Mouse (Mus musculus) heart, embryonic 11.5 days (tissue): ENCODE data around the gene Sdhb. TPM values are rescaled to one million over a fixed set of nuclear protein-coding genes. Genes with fewer than 3 reads are reported as not detected.

ENCODE experiments used
- ATAC-seq: fragments of 200-750 bp; cut with Nextera tagmentation; replicated peaks from 2 replicates; pipeline ENCODE4 v1.8.0; 2017; ENCODE audit warnings: moderate library complexity; ENCODE audit not compliant: insufficient number of reproducible peaks, low FRiP score, low TSS enrichment
- H3K27ac ChIP-seq: fragments of 300-500 bp; sonication (generic); 2 replicates; pipeline ENCODE4 v1.5.1; 2014; ENCODE audit warnings: mild to moderate bottlenecking, low read depth, low read length
- H3K27me3 ChIP-seq: fragments of 300-500 bp; sonication (generic); 2 replicates; pipeline ENCODE4 v1.6.1; 2014; ENCODE audit warnings: mild to moderate bottlenecking, low read length, mixed read lengths; ENCODE audit not compliant: control insufficient read depth, insufficient read depth
- H3K36me3 ChIP-seq: fragments of 300-500 bp; sonication (generic); 2 replicates; pipeline ENCODE4 v1.6.1; 2014; ENCODE audit warnings: mild to moderate bottlenecking, low read length, moderate library complexity, mixed read lengths; ENCODE audit not compliant: control insufficient read depth, insufficient read depth
- H3K4me1 ChIP-seq: fragments of 300-500 bp; sonication (generic); 2 replicates; pipeline ENCODE4 v1.6.1; 2014; ENCODE audit warnings: low read length; ENCODE audit not compliant: control insufficient read depth, insufficient read depth
- H3K4me2 ChIP-seq: fragments of 300-500 bp; sonication (generic); 2 replicates; pipeline ENCODE4 v1.6.1; 2014; ENCODE audit warnings: mild to moderate bottlenecking, moderate library complexity
- H3K4me3 ChIP-seq: fragments of 300-500 bp; sonication (generic); 2 replicates; pipeline ENCODE4 v1.5.1; 2014; ENCODE audit warnings: low read depth, low read length
- H3K9ac ChIP-seq: fragments of 300-500 bp; sonication (generic); 2 replicates; pipeline ENCODE4 v1.6.1; 2014; ENCODE audit warnings: mild to moderate bottlenecking, low read depth, low read length, moderate library complexity
- H3K9me3 ChIP-seq: fragments of 300-500 bp; sonication (generic); replicated peaks from 2 replicates; pipeline ENCODE4 v1.6.1; 2016; ENCODE audit warnings: low read length; ENCODE audit not compliant: control insufficient read depth
- WGBS: fragments of 180-500 bp; shearing (Covaris S2); extraction: QIAGEN DNeasy Blood & Tissue Kit; methylation state at CpG from one replicate; pipeline ENCODE4 v1.1.7; 2014; ENCODE audit not compliant: insufficient replicate concordance; 5-methylcytosine and 5-hydroxymethylcytosine counted together
- polyA plus RNA-seq: library from polyadenylated mRNA; unstranded; fragments of >200 nt; fragmentation: Nextera tagmentation; extraction: Ambion mirVana; gene quantifications from 2 replicates; pipeline ENCODE4 v1.2.1, GENCODE M21; 2014

The Sdhb gene
- polyA plus RNA-seq, 1 experiment from 2014 or later, result 778 TPM

DNA sequence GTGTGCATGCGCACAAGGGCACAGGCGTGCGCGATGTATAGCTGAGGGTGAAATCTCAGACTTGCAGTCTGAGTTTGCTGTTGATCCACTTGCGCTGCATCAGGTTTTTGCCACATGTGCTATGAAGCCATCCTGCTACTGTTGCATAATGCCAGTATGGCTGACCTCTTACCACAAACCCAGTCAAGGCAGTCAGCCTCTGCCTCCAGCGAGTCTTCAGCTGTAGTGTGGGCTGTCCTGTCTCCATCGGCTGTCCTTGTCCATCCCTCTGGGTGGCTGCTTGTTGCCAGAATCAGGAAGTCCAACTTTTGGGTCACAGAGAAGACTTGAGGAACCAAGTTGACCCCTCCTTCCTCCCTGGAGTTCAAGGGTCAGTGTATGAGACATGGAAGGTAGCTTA lies 14.4 kb downstream of the Sdhb start:
- H3K4me3 ChIP-seq, result no peak overlapping the region
- H3K36me3 ChIP-seq, result peaks cover 73% of the 10 kb centered on the region
- H3K27ac ChIP-seq, result no peak overlapping the region
- no peaks in the 10 kb centered on the region for H3K9me3 ChIP-seq
- ATAC-seq, result no peak
- WGBS, result 94% methylated on average over 7 of the region's 7 CpGs
- H3K4me1 ChIP-seq, result no peaks in the 10 kb centered on the region
- no peaks in the 10 kb centered on the region for H3K27me3 ChIP-seq
- H3K9ac ChIP-seq, result no peak overlapping the region
- no peak overlapping the region for H3K4me2 ChIP-seq

DNA sequence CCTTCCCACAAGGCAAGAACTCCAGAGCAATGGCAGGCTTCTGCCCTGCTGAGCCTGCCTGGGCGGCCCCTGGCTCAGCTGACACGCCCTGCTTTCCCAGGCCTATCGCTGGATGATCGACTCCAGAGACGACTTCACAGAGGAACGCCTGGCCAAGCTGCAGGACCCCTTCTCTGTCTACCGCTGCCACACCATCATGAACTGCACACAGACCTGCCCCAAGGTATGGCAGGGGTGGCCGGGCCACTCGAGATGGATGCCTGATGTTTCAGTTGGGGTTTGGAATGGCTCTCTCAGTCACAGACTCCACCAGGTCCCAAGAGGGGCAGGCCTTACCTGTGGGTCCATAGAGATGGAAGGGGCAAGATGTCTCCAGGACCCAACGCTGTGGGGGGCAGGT lies 16.3 kb downstream of the Sdhb start:
- Histone ChIP-seq H3K9me3 (0 out of 2 replicates have a peak, but pooled peaks cover 3% of the 10 kb centered on the region), H3K27me3 (no peaks in the 10 kb centered on the region), H3K4me2 (no peak overlapping the region), H3K4me1 (no peaks in the 10 kb centered on the region), H3K36me3 (peaks cover 64% of the 10 kb centered on the region), H3K4me3 (no peak overlapping the region), H3K9ac (no peak overlapping the region), H3K27ac (no peak overlapping the region)
- 71% methylated on average over 10 of the region's 10 CpGs for WGBS
- ATAC-seq, result no peak

GRCm38 (mm10) chr4:140977886-140978692 lies 17.1 kb downstream of the Sdhb start:
- ATAC-seq, result no peak
- Histone ChIP-seq H3K36me3 (peaks cover 56% of the 10 kb centered on the region), H3K9ac (no peak overlapping the region)

DNA sequence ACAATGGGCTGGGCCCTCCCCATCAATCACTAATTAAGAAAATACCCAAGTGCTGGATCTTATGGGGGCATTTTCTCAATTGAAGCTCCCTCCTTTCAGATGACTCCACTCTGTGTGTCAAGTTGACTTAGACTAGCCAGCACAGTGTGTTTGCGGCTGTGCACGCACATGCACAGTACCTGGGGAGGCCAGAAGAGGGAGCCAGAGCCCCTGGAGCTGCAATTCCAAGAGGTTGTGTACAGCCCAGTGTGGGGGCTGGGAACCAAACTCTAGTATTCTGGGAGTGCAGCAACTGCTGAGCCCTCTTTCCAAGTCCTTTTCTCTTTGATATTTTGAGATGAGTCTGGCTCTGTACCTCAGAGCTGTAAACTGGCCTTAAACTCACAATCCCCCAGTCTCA lies 20.6 kb downstream of the Sdhb start:
- H3K4me3 ChIP-seq, result no peak overlapping the region
- H3K9ac ChIP-seq, result no peak overlapping the region
- no peak overlapping the region for H3K27ac ChIP-seq
- no peaks in the 10 kb centered on the region for H3K27me3 ChIP-seq
- H3K9me3 ChIP-seq, result 0 out of 2 replicates have a peak, but pooled peaks cover 3% of the 10 kb centered on the region
- H3K4me2 ChIP-seq, result no peak overlapping the region
- ATAC-seq, result no peak
- H3K4me1 ChIP-seq, result peaks cover 7% of the 10 kb centered on the region
- peaks cover 28% of the 10 kb centered on the region for H3K36me3 ChIP-seq
- 85% methylated on average over 2 of the region's 2 CpGs for WGBS

More at GRCm38 (mm10) chr4:140977886-140978692, 17.1 kb downstream of the Sdhb start:
- Histone ChIP-seq H3K27me3 (no peaks in the 10 kb centered on the region), H3K4me2 (no peak overlapping the region), H3K27ac (no peak overlapping the region), H3K9me3 (0 out of 2 replicates have a peak, but pooled peaks cover 3% of the 10 kb centered on the region), H3K4me1 (peaks cover 1% of the 10 kb centered on the region), H3K4me3 (no peak overlapping the region)
- 84% methylated on average over 14 of the region's 14 CpGs for WGBS

- no peak for ATAC-seq
- peaks cover 15% of the 10 kb centered on the region for H3K4me1 ChIP-seq
- H3K4me2 ChIP-seq, result no peak overlapping the region
- no peaks in the 10 kb centered on the region for H3K27me3 ChIP-seq
- no peak overlapping the region for H3K9ac ChIP-seq
- H3K36me3 ChIP-seq, result peaks cover 18% of the 10 kb centered on the region; the same call in 1 of the 2 replicates
- 0 out of 2 replicates have a peak, but pooled peaks cover 3% of the 10 kb centered on the region for H3K9me3 ChIP-seq
- H3K4me3 ChIP-seq, result no peak overlapping the region
- WGBS, result 52% methylated on average over 4 of the region's 4 CpGs
- H3K27ac ChIP-seq, result no peak overlapping the region
These were observed 21.8 kb downstream of the Sdhb start for GRCm38 (mm10) chr4:140982808-140983207.

DNA sequence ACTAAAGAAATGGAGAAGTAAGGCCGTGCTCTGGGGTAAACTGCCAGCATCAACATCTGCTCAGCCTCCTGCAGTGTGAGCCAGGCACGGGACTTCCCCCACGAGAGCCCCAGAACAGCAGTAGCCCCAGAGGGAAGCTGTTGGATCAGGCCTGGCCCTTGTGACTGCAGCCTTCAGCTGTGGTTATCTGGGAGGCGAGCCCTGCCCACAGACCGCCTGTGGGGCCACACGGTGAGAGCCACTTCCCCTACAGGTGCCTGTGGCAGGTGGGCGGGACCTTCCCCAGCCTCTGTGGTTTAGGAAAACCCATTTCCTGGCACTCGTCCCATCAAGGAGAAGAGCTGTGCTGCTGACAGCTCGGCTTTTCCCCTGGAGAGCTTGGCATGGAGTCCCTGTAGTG lies 22.4 kb downstream of the Sdhb start:
- Histone ChIP-seq H3K36me3 (peaks cover 16% of the 10 kb centered on the region; the same call in 1 of the 2 replicates), H3K4me3 (no peak overlapping the region), H3K4me2 (no peak overlapping the region), H3K9ac (no peak overlapping the region), H3K4me1 (peaks cover 16% of the 10 kb centered on the region), H3K9me3 (0 out of 2 replicates have a peak, but pooled peaks cover 3% of the 10 kb centered on the region), H3K27ac (no peak overlapping the region), H3K27me3 (no peaks in the 10 kb centered on the region)
- 14% methylated on average over 9 of the region's 9 CpGs for WGBS
- no peak for ATAC-seq

GRCm38 (mm10) chr4:140984544-140984943 lies 23.5 kb downstream of the Sdhb start:
- H3K36me3 ChIP-seq, result peaks cover 8% of the 10 kb centered on the region; the same call in 1 of the 2 replicates
- H3K9me3 ChIP-seq, result 0 out of 2 replicates have a peak, but pooled peaks cover 3% of the 10 kb centered on the region
- H3K4me3 ChIP-seq, result no peak overlapping the region
- H3K27ac ChIP-seq, result no peak overlapping the region
- no peaks in the 10 kb centered on the region for H3K27me3 ChIP-seq
- H3K4me1 ChIP-seq, result peaks cover 16% of the 10 kb centered on the region
- ATAC-seq, result no peak
- WGBS, result 86% methylated on average over 6 of the region's 6 CpGs
- no peak overlapping the region for H3K4me2 ChIP-seq
- H3K9ac ChIP-seq, result no peak overlapping the region

DNA sequence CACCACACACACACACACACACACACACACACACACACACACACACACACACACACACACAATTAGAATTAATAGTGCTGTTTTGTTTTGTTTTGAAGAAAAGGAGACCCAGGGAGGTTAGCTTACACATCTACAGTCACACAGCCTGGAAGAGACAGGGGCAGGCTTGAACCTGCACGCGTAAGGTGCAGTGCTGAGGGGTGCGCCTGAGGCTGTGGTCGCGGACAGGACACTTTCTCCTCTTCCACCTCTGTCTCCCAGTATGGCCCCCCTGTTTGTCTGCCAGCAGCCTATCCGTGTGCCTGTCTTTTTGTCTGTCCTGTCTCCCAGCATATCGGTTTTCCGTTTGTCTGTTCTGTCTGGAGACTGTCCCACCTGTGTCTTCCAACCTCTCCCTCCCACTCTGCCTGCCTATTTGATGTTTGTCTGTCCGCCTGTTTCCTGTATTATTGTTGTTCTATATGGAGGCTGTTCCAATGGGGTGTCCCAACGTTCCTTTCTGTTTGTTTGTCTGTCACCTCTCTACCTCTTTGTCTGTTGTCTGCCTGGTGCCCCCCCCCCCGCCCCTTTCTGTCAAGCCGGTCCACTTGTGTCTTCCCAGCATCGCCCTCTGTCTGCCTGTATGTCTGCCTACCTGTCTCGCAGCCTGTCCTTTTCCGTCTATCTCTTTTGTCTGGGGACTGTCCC lies 25.2 kb downstream of the Sdhb start:
- Histone ChIP-seq H3K4me3 (peak overlapping the region; percentile 91), H3K4me2 (peak overlapping the region; percentile 93), H3K27me3 (no peaks in the 10 kb centered on the region), H3K4me1 (peaks cover 16% of the 10 kb centered on the region), H3K9me3 (0 out of 2 replicates have a peak, but pooled peaks cover 3% of the 10 kb centered on the region), H3K36me3 (no peaks in the 10 kb centered on the region), H3K27ac (no peak overlapping the region), H3K9ac (peak overlapping the region; percentile 90)
- 32% methylated on average over 15 of the region's 15 CpGs for WGBS
- 0 out of 2 replicates have a peak, but pooled peaks have one; percentile 1 for ATAC-seq
